Mouse (Mus musculus): ENCODE data around the gene Sox10.

DNA sequence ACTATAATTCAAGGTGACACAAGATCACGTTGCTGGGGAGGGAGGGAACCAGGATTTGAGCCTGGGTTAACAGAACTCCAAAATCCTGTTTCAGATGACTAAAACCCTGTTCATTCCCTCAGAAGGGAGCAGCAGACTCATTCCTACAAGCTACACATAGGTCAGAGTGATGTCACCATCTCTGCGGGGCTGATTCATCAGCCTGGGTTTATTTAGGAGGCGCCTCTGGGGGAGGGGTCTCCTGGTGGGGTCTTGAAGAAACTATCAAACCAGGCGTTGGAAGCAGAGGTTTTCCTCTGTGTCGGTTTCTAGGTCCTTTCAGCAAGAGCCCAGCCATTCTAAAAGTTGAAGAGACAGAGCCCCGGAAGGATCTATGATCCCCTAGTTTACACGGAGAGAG is 57.1 kb downstream of the Sox10 start:
- TF ChIP-seq POLR2A (IDR thresholded peaks at IDR 0.05; ENCODE audit: low read depth, low read length), result no peak
- no peak for TF ChIP-seq CTCF (conservative IDR thresholded peaks at IDR 0.05; ENCODE audit: insufficient read depth, insufficient read length, low read depth, low read length)
